Mouse (Mus musculus): ENCODE results near the gene Ephb2. TPM values are rescaled to one million over a fixed set of nuclear protein-coding genes. Genes with fewer than 3 reads are reported as not detected.

Gene Ephb2
- total RNA-seq, 2 experiments from 2014 or later, result 18.7 to 19.8 TPM

DNA sequence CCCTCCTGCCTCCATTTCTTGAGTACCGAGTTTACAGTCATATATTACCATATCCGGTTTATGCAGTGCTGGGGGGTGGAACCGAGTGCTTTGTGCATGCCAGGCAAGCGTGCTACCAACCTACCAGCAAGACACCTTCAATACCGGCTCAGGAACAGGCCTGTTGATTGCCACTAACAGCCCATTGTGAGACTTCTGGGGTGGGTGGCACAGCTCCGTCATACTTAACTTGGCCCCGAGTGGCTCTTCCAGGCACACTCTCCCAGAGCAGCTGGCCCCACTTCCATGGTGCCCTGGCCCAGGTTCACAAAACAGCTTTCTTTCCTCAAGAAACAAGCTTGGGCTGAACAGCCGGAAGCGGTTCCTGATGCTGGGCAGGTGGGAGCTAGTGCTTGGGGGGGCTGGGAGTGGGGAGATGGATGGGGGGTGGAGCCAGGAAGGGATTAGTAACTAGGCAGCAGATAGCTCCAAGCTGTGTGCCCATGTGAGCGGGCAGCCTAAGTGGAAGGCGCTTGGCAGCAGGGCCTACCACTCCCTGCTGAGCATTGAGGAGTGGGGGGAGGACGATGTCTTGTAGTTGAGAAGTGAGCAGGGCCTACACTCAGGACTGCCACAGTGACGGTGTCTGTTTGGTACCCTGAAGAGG lies 183.8 kb downstream of the Ephb2 start:
- no peak for DNase-seq

DNA sequence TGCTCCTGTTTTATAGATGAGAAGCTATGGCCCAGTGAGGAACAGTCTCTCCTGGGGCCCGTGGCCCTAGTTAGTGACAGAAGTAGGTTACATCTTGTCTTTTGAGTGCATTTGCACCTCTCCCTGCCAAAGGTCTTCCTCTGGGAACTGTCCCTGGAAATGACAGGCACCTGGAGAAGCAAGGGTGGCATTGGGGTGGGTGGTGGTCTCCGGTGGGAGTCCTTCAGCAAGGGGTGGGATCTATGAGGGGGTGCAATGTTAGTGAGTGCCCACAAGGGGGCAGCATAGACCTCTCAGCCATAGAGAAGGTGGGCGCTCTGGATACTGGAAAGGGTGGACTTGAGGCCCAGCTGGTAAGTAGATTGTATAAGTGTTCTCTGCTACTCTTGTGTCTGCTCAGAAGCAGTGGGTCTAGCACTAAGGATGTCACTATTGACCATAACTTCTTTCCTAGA lies 184.4 kb downstream of the Ephb2 start:
- DNase-seq, result peak in 1 of 2 experiments; percentile 36

DNA sequence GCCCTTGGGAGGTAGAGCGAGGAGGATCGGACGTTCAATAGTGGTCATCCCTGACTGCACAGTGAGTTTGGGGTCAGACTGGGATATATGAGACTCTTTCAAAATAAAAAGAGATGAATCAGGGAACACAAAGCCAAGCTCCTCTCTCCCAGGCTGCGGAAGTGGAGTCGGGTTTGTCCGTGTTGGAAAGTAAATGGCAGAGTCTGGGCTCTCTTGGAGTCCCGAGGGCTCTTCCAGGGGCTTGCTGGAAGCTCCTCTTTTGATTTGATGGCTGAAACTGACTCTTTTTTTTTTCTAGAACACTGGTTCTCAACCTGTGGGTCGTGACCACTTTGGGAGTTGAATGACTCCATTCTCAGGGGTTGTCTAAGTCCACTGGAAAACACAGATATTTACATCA lies 185.5 kb downstream of the Ephb2 start:
- DNase-seq, result no peak

DNA sequence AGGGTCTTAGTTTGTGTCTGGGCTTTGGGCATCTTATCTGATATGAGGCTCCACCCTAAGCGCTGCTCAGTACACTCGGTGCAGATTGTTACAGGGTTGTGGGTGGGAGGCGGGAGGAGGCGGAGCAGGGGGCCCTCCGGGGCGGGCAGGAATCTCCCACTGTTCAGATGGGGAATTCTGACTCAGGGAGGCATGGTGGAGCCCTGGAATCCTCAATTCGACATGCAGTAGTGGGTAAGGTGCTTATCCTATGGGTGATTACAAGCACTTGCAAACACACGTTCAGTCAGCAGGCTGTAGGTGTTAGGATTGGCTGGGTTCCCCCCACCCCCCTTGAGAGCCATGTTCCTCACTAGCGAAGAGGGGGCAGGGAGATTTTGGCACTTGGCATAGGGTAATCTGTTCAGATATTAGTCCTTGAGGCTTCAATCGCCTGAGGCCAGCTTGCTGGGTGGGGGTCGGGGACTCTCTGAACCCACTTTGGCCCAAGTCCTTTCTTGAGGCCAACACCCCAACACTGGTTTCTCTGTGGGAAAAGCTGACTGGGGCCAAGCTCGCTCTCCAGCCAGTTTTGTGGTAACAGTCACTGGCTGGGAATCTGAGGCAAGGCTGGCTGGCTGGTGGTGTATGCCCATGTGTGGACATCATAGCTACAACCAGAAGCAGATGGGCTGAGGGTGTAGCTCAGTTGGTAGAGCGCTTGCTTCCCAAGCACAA lies 186.2 kb downstream of the Ephb2 start:
- DNase-seq, result no peak

DNA sequence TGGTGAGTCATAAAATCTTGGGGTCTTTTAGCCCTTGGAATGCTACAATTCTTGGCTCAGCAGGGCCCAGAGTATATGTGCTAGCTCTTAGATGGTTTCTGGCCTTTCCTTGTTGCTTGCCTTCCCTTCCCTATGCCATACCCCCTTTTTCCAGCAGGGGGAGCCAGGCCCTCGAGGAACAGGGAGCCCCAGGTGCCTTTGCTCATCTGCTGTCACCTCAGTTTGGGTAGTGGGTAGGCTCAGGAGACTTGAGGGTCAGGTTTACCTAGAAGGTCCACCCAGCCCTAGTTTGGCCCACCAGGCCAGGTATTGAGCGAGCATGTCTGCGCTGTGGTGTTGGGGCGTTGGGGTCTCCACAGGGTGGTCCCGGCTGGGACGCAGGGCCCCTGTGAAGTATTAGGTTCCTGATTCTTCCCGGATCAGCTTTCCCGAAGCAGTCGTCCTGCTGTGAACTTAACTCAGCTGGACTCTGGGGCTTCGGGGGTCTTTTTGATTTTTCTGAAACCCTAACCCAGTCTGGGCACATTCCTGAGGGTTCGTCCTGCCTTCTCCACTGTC lies 186.8 kb downstream of the Ephb2 start:
- DNase-seq, result peak; percentile 81 to 86

DNA sequence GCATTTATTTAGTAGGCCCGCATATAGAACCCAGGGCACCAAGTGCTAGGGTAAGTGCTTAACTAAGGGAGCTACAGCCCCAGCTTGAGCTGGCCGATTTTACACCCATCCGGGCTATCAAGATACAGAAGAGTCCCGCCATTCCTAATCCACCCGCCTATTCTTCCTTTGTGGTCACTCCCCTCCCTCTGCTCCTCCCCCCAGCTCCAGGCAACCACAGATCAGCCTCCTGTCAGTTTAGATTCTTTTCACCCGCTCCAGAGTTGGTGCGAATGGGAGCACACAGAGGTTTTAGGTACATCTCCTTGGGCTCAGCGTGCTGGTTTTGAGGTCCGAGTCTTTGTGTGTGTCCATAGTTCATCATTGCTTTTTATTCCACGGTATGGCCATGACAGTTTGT lies 196.9 kb downstream of the Ephb2 start:
- DNase-seq, result no peak

DNA sequence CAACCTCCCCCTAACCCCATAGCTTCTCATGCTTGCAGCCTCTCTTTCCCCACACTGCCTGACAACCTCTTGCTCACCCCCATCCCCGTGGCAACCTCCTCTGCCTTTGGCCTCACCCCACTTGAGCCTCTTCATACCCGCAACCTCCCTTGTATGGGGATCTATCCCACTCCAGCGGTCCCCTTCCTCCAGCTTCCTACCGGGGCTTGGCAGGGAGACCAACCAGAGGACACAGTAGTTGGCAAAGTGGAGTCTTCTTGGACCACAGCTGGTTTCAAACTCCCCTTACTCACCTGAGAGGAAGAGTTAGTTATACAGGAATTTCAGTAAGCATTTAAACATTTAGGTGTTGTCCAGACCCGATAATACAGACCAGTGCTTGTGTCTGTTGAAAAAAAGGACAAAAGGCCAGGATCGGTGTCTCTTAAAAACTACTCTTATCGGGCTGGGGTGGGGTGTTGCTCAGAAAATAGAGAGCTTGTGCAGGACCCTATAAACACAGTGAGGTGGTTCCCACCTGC lies 197.5 kb downstream of the Ephb2 start:
- no peak for DNase-seq

DNA sequence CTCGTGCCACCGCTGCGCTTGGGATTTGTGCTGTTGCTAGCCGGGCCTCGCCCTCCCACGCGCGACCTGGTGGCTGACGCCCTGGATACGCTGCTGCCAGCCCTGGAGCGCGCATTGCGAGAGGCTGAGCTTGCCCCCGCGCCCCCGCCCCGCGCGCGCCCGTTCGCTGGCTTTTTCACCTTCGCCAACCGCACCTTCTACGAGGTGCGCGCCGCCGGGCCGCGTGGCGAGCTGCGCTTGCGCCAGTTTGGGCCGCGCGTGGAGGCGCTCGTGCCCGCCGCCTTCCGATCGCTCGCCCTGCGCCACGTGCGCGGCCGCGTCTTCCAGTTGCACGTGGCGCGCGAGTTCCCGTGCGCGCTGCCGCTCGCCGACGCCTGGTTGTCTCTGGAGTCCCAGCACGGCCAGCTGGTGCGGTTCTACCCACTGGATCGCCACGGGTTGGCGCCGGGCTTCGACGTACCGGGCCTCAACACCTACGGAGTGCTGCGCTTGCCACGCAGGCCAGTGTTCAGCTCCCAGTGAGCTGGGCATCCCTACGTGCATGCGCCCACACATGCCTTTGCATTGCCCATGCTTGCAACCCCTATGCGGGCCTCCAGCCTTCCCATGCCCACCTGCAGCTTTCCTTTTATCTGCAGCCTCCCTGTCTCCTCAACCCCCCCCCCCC lies 198.1 kb downstream of the Ephb2 start:
- DNase-seq, result peak; percentile 15 to 34

DNA sequence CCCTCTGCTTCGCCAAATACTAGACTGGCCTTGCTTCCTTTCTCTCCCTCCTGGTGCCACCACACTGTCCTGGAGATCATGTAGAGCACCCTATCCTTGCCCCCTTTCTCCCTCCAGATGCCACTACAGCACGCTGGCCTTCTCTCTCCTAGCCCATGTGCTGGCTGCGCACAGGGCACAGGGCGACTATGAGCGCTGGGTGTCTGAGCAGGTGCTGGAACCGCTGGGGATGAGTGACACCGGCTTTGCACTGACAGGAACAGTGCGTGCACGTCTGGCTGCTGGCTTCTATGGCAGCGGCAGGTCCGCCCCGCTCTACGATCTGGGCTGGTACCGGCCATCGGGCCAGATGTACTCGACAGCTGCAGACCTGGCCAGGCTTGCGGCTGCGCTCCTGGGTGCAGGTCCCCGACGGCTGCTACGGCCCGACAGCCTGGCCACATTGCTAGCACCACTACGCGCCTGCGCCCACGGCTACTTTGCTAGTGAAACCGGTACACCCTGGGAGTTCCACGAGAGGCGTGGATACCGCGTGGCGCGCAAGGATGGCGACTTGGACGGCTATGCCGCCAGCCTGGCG lies 198.7 kb downstream of the Ephb2 start:
- no peak for DNase-seq

DNA sequence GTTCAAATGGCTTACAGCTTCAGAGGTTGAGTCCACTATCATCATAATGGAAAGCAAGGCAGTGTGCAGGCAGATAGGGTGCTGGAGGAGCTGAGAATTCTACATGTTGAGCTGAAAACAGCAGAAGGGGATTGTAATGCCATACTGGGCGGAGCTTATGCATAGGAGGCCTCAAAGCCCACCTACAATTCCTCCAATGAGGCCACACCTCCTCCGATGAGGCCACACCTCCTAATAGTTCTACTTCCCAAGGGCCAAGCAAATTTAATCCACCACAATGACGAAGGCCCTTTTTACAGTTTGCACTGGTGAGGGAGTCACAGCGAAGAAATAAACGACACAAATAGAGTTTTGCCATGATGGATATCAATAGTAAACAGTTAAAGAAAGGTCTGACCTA lies 199.3 kb downstream of the Ephb2 start:
- DNase-seq, result no peak

DNA sequence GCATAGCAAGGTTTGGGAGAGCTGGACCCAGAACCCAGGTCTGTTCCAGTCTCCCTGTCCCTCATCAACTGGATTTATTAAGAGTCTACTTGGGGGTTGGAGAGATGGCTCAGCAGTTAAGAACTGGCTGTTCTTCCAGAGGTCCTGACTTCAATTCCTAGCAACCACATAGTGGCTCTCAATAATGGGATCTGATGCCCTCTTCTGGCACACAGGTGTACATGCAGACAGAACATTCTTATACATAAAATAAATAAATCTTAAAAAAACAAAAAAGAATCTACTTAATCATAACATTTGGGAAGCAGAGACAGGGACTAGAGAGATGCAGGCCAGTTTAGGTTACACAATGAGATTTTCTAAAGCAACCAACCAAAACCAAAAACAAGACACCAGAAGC lies 199.8 kb downstream of the Ephb2 start:
- DNase-seq, result no peak

DNA sequence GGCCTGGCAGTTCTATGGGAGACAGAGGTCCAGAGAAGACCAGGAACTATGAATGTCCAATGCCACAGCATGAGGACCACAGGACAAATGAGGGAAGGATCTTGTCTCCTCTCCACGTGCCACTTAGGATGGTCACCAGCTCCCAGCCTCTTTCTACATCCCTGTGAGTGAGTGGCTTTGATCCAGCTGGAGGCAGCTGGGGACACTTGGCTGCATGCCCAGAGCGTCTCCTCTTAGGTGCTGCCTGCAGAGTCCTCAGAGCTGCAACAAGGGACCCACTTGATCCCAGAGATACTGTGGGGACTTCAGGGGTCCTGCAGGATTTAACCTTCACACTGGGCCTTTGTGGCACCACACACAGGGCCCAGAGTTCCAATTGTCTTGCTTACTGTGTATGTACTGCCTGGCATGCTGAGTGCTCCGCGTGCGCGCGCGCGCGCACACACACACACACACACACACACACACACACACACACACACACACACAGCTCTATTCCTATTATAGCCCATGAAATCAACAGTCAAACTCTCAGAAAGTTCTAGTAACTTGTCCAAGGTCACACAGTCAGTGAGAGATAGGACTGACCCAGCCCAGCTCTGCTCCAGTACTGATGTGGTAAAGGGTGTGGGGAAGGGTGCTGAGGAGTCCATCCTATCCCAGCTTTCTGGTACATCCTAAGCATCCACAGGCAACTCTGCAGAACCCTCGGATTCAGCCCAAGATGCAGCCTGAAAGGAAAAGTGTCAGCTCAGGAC lies 204.4 kb downstream of the Ephb2 start:
- DNase-seq, result peak; percentile 78 to 79

DNA sequence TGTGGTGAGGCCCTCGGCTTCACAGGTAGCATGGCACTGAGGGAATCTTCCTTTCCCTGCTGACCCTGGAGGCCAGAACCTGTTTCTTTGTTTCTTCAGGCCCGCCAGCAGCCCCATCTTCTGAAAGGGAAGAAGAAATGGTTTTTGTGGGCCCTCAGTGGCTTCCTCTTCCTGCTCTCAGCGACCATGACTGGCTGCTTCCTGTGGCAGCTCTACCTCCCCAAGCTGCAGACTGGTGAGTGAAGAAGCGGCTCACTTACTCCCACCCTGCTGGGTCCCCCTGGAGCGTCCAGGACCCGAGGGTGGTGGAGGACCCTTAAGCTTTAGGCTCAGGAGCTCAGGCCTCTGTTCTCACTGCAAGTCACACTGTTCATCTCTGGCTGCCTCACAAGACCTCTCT lies 209.2 kb downstream of the Ephb2 start:
- no peak for DNase-seq

DNA sequence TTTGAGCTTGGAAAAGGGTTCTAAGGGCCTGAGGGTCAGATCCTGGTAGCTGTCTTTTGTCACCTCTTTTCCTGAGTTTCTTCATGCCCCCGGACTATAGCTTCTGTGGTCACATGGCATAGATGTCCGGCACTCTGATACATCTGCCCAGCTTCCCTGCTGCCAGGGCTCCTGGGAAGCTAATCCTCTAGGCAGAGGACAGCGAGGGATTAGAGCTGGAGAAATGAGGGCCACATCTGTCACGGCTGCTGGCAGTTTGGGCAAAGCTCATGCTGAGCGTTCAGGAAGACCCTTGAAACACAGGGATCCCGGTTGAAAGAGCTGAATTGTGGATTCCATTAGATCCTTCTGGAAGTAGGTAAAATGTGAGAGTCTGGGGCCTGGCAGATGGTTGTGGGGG lies 213.4 kb downstream of the Ephb2 start, which contains the start of gene Lactbl1:
Gene Lactbl1 (plus strand): TSS at position 234 of the 400 bp plus-strand sequence.
- no peak for DNase-seq

DNA sequence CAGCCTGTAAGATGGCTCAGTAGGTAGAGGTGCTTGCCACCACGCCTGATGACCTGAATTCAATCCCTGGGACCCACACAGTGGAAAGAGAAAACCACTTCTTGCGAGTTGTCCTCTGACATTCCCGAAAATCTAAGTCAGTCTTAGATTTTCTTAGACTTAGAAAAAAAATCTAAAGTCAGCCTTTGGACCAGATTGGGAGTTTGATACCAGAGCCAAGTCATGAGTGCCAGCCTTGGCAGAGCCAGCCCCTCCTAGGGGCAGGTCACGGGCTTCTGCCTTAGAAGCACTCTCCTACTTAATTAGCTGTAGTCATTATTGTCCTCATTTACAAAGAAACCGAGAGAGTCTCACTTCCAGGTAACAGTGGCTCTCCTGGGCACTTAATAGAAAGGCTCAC lies 213.8 kb downstream of the Ephb2 start:
- no peak for DNase-seq

DNA sequence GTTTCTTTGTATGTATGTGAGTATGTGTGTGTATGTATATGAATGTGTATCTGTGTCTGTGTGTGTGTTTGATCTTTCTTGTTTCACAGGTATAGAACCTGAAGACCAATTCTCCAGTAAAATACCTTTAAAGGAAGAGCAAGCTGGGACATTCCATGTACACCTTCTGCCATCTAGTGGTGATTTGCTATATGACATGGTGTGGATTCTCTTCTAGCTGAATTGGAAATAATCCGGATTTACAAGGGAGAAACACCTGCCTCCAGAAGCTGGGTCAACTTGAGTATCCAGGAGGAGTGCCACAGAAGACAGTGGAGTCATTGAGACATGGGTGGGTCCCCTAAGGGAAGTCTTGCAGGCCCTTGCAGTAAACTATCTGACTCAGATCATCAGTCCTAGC lies 214.5 kb downstream of the Ephb2 start:
- DNase-seq, result peak in 1 of 2 experiments; percentile 54

DNA sequence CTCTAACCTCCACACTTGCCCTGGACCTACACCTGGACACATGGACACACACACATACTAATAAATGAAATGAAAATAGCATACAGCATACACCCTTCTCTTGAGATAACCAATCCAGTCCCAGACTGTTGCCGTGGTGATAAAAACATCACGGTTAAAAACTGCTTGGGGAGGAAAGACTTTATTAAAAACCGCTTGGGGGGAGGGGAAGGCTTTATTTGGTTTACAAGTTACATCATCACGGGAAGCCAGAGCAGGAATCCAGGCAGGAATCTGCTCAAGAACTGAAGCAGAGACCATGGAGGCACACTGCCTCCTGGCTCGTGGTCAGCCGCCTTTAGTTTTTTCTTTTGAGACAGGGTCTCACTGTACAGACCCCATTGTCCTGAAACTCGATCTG lies 222.1 kb downstream of the Ephb2 start:
- DNase-seq, result no peak

DNA sequence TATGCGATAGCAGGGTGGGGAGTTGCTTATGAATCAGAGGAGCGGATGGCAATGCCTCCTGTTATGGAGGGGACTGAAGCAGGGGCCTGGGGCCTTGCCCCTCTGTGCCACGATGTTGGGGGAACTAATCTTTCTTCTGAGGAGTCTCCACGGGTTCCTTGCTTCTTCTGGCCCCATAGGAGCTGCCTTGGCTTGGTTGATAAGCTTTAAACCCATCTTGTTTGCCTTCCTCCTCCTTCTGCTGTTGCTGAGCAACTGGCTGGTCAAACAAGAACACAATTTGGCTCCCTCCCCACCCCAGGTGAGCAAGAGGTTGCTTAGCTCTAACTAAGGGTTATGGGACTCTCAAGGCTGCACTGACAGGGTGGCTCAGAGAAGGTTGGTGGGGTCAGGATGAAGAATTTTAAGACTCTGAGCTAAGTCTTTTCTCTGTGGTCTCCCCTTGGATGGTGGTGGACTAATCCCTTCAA lies 225.4 kb downstream of the Ephb2 start, which contains the start of gene Tex46:
Gene Tex46 (plus strand): TSS at position 51 of the 470 bp plus-strand sequence.
- DNase-seq, result no peak

DNA sequence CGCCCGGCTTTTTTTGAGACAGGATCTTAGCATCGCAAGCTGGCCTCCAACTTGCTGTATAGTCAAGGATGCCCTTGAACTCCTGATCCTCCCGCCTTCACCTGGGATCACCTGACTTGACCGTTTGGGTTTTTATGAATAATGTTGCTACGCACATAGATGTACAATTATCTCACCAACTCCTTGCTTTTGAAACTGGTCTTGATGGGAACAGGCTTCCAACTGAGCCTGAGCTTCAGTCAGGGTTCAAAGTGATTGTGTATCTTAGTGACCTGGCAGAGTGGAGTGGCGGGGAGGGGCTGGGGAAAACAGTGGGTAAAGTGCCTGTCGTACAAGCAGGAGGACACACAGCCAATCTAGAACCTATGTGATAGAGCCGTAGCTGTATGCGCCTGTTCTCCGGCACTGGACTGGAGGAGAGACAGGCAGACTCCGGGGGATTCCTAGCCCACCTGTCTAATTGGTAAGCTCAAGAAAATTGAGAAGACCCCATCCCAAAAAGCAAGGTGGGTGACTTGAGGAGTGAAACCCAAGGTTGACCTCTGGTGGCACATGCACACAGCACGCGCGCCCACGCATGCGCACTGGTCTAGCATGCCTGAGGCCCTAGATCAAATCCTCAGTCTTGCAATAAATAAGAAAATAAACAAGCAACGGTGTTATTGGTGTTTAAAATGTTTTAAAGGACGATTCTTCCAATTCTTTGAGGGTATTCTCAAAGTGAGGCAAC lies 229.9 kb downstream of the Ephb2 start:
- DNase-seq, result no peak

DNA sequence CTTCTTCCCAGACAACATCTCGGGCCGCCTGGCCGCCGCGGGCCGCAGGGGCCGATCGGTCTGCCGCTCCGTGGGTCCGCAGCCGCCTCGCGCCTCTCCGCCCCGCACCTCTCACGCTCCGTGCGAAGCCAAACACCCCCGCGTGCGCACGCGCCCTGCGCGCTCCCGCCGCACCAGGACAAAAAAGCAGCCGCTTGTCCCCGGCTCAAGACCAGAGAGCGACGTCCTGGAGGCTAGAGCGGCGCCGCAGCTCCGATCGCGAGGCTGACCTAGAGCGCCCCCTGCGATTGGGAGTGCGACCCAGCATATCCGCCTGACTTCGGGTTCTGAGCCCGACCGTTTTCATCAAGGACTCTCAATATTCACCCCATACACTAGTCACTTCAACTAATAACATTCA lies 233.2 kb downstream of the Ephb2 start, which contains the start of gene Kdm1a:
Gene Kdm1a (minus strand): TSS at position 156 of the 400 bp plus-strand sequence.
- DNase-seq, result peak; percentile 97 to 98
